Mouse (Mus musculus): Measurements from ENCODE around the gene Gm49380. TPM values are rescaled to one million over a fixed set of nuclear protein-coding genes. Genes with fewer than 3 reads are reported as not detected.

Gm49380 gene
- total RNA-seq, 2 experiments from 2014 or later, result not detected

DNA sequence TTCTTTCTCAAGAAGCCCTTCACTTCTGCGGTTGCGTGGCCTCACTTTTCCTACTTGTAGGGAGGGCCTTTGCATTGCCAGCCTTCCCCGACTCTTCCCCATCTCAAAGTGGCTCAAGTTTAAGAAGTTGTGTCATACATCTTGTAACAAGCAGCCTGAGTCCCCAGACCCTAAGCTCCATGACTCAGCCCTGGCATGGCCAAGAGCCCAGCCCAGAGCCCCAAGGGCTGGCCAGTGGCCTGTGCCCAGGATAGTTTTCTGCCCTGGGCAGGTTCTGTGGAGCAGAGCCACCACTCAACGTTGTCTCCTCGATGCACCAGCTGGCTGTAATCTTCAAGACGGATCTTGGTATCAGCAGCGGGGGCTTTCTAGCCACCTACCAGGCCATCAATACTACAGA lies 8.4 kb downstream of the Gm49380 start:
- no peak for DNase-seq (ENCODE audit: extremely low spot score in 1 of 2, low spot score in 2 of 2)

GRCm38 (mm10) chr9:44101490-44101889 lies 11.8 kb downstream of the Gm49380 start, which contains the start of gene Mfrp:
Gene Mfrp, plus strand, starts transcription at chr9:44101729.
- DNase-seq (ENCODE audit: extremely low spot score in 1 of 2, low spot score in 2 of 2), result no peak
- intact Hi-C loops (cut with DNase I), result no loop called here

More for the DNA sequence above, 8.4 kb downstream of the Gm49380 start:
- intact Hi-C loops (cut with DNase I), result no loop called here

- no peak for DNase-seq (ENCODE audit: extremely low spot score in 1 of 2, low spot score in 2 of 2)
- intact Hi-C loops (cut with DNase I), result no loop called here
Measured at GRCm38 (mm10) chr9:44096536-44096935, 16.8 kb downstream of the Gm49380 start.

DNA sequence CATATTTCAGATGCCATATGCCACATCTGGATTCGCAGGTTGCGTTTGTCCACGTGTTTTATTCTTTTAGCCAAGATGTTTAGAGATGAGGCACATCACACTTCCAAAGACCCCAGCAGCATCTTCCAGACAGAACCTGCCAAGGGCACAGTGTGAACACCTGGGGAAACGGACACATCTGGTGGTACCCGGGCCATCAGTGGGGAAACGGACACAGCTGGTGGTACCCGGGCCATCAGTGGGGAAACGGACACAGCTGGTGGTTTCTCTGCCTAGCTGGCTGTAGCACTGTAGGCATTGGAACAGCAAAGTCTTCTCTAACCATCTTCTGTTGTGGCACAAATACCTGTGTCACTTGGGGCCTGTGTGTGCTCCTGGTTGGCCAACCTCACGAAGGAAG lies 17.5 kb downstream of the Gm49380 start:
- DNase-seq (ENCODE audit: extremely low spot score in 1 of 2, low spot score in 2 of 2), result no peak
- intact Hi-C loops (cut with DNase I), result no loop called here

DNA sequence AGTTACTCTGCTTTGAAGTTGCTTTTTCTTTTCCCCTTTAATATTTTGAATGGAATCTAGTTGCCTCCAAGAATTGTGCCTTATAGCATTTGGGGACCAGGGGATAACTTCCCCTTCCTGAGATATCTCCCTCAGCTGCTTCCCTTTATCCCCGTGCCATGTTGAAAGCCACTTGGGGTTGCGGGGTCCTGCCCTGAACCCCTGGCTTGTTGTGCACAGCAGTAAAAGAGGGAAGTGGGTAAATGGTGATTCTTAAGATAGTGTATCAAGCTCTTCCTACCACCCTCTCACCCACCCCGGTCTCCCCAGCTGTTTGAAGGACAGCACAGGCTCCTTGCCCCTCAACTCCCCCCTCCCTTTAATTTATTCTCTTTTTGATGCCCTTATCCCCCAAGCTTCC lies 18.6 kb downstream of the Gm49380 start:
- no peak for DNase-seq (ENCODE audit: extremely low spot score in 1 of 2, low spot score in 2 of 2)
- intact Hi-C loops (cut with DNase I), result no loop called here

- intact Hi-C loops (cut with DNase I), result no loop called here
- DNase-seq (ENCODE audit: extremely low spot score in 1 of 2, low spot score in 2 of 2), result peak in 1 of 2 experiments; percentile 89
Measured at GRCm38 (mm10) chr9:44093612-44094503, 19.4 kb downstream of the Gm49380 start.

- intact Hi-C loops (cut with DNase I), result no loop called here
- no peak for DNase-seq (ENCODE audit: extremely low spot score in 1 of 2, low spot score in 2 of 2)
Measured at GRCm38 (mm10) chr9:44088877-44089608, 24.3 kb downstream of the Gm49380 start.

GRCm38 (mm10) chr9:44087761-44088455 lies 25.4 kb downstream of the Gm49380 start:
- intact Hi-C loops (cut with DNase I), result no loop called here
- peak in 1 of 2 experiments; percentile 63 for DNase-seq (ENCODE audit: extremely low spot score in 1 of 2, low spot score in 2 of 2)

DNA sequence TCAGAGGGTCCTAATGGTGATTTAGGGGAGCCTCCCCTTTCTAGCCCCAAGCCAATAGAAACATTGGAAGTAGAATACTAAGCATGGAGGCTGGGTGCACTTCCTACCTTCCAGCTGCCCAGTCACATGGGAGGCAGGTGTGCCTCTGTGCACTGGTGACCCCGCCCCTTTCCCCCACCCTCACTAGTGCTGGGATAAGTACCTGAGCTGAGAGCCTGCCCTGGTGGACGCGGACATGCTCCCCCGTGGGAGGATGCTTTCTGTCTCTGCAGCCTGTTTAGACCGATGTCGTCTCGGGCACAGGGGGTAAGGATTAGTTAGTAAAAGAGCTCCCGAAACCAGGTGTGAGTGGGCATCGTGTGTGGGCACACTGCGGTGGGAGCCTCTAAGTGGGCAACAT lies 26.3 kb downstream of the Gm49380 start:
- intact Hi-C loops (cut with DNase I), result no loop called here
- DNase-seq (ENCODE audit: extremely low spot score in 1 of 2, low spot score in 2 of 2), result no peak

GRCm38 (mm10) chr9:44085741-44086665 lies 27.3 kb downstream of the Gm49380 start:
- intact Hi-C loops (cut with DNase I), result no loop called here
- peak in 1 of 2 experiments; percentile 62 for DNase-seq (ENCODE audit: extremely low spot score in 1 of 2, low spot score in 2 of 2)

- intact Hi-C loops (cut with DNase I), result no loop called here
Measured at GRCm38 (mm10) chr9:44085276-44085675, 28.0 kb downstream of the Gm49380 start.

DNA sequence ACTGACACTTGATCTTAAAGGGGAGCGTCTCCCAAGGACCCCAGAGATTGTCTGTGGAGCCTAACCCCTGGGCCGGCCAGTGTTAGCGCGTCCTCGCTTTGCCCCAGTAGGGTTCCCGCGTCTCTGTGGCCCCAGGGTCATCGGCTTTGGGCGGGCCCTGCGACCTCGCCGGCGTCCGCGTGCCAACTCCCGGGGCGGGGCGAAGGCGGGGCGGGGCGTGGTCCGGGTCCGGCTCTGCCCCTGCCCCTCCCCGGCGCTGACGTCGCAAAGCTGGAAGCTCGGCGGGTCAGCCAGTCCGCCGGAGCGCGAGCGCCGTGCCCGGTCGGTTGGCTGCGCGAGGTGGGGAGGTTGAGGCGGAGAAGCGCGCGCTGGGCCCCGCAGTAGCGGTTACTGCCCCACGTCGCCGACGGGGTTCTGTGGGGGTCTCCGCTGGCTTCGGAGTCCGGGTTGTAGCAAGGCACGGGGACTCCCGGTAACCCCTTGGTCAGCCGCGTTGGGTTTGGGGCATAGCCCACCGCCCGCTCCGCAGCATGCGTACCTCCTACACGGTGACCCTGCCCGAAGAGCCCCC lies 28.6 kb downstream of the Gm49380 start:
- intact Hi-C loops (cut with DNase I), result no loop called here
- peak; percentile 77 to 95 for DNase-seq (ENCODE audit: extremely low spot score in 1 of 2, low spot score in 2 of 2)

More at GRCm38 (mm10) chr9:44085276-44085675, 28.0 kb downstream of the Gm49380 start:
- DNase-seq (ENCODE audit: extremely low spot score in 1 of 2, low spot score in 2 of 2), result no peak

GRCm38 (mm10) chr9:44084236-44084635 lies 29.1 kb downstream of the Gm49380 start:
- DNase-seq (ENCODE audit: extremely low spot score in 1 of 2, low spot score in 2 of 2), result no peak
- intact Hi-C loops (cut with DNase I), result no loop called here

DNA sequence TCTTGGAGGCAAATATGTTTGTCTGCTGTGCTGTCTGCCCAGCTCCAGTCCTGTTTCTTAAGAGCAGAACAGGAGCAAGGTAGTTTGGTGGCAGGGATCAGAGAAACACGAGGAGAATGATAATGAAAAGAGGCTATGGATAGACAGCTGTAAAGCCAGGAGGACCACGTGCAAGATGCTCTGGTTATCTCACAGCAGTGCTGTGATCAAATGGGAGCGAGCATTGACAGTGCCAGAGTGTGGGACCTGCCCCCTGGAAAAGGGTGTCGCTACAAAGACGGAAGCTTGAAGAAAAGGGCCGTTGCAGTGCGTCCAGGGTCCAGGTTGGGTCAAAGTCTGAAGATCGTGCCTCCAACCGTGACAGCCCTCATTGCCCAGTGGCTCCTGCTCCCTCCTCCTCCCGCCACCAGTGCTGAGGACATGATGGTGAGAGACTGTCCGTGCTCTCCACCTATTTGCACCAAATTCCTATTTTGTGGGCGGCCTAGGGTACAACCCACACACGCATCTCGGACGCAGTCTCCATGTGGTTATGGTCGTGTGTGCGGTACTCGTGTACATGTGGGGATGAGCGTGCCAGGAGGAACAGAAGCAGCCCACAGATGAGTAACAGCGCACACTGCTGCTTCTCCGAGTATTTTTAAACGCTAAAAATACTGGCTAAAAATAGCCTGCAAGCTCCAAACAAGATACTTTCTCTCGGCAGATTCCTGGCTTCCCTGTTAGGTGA lies 29.7 kb downstream of the Gm49380 start:
- intact Hi-C loops (cut with DNase I), result no loop called here

GRCm38 (mm10) chr9:44082266-44082665 lies 31.0 kb downstream of the Gm49380 start:
- intact Hi-C loops (cut with DNase I), result no loop called here
- DNase-seq (ENCODE audit: extremely low spot score in 1 of 2, low spot score in 2 of 2), result no peak

More for the DNA sequence above, 29.7 kb downstream of the Gm49380 start:
- DNase-seq (ENCODE audit: extremely low spot score in 1 of 2, low spot score in 2 of 2), result peak in 1 of 2 experiments; percentile 74

DNA sequence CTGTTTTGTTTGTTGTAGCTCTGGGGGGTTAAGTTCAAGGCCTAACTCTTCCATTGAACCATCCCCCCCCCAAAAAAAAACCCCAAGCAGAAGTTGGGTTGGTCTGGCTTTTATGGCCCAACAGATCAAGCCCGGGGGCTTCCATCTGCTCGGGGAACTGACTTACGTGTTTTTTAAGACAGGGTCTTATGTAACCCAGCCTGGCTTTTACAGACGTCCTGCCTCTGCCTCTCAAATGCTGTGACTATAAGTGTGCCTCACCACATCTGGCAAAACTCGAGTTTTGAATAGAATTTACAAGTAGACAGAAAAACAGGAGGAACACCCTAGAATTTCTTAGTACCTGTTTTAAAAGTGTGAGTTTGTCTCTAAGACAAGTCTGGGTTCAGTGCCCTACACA lies 31.7 kb downstream of the Gm49380 start:
- intact Hi-C loops (cut with DNase I), result no loop called here
- DNase-seq (ENCODE audit: extremely low spot score in 1 of 2, low spot score in 2 of 2), result no peak

GRCm38 (mm10) chr9:44080953-44081352 lies 32.3 kb downstream of the Gm49380 start:
- intact Hi-C loops (cut with DNase I), result no loop called here
- peak in 1 of 2 experiments; percentile 69 for DNase-seq (ENCODE audit: extremely low spot score in 1 of 2, low spot score in 2 of 2)
